Mouse (Mus musculus): ENCODE results near the gene Hopx. TPM values are rescaled to one million over a fixed set of nuclear protein-coding genes. Genes with fewer than 3 reads are reported as not detected.

Gene Hopx
- total and polyA plus RNA-seq, 3 experiments, result 26.8 to 43.4 TPM; not detected in 1

GRCm38 (mm10) chr5:77124817-77125283, 9.9 kb upstream of the Hopx start:
- Histone ChIP-seq H3K9ac (ENCODE audit: control insufficient read depth, low read depth, low read length, poor library complexity, severe bottlenecking) (peak overlapping the region; percentile 10), H3K36me3 (ENCODE audit: control insufficient read depth in 1 of 2, insufficient read depth in 2 of 2, low read length in 2 of 2) (peaks cover 0 to 30% of the 10 kb centered on the region in 2 experiments; a peak in 2 of 4 replicates), H3K4me3 (ENCODE audit: control insufficient read depth in 1 of 2, insufficient read depth in 1 of 2, low read depth in 2 of 2, low read length in 2 of 2) (peak overlapping the region in 1 of 2 experiments; percentile 15; a peak in 1 of 4 replicates), H3K9me3 (replicated peaks; ENCODE audit: insufficient read depth, low read length) (no peaks in the 10 kb centered on the region), H3K27me3 (ENCODE audit: control insufficient read depth in 1 of 2, insufficient read depth in 2 of 2, low read length in 2 of 2) (no peaks in the 10 kb centered on the region), H3K4me1 (ENCODE audit: control insufficient read depth in 1 of 2, insufficient read depth in 2 of 2, low read length in 2 of 2) (peaks cover 28 to 30% of the 10 kb centered on the region in 2 experiments), H3K79me2 (ENCODE audit: control insufficient read depth, insufficient read depth, low read length, poor library complexity) (no peaks in the 10 kb centered on the region), H3K27ac (ENCODE audit: control insufficient read depth, low read depth, low read length) (peak overlapping the region; percentile 86)
- peak; percentile 95 for DNase-seq (ENCODE audit: low read depth, low spot score)
- TF ChIP-seq EP300 (IDR thresholded peaks at IDR 0.05; ENCODE audit: low read depth in 1 of 2, low read length in 2 of 2) (peak; percentile 95 to 96), MYC (IDR thresholded peaks at IDR 0.05; ENCODE audit: low read depth, low read length) (peak; percentile 68; the same call in 1 of the 2 replicates), TBP (IDR thresholded peaks at IDR 0.05; ENCODE audit: low read depth, low read length) (no peak), ZMIZ1 (IDR thresholded peaks at IDR 0.05; ENCODE audit: low read depth, low read length) (no peak), HCFC1 (IDR thresholded peaks at IDR 0.05; ENCODE audit: low read depth, low read length) (peak; percentile 62), USF1 (IDR thresholded peaks at IDR 0.05; ENCODE audit: low read depth, low read length) (peak; percentile 39; the same call in 1 of the 2 replicates), GATA1 (IDR thresholded peaks at IDR 0.05; ENCODE audit: low read depth, low read length) (peak; percentile 94), GABPA (IDR thresholded peaks at IDR 0.05; ENCODE audit: low read depth, low read length) (no peak), BHLHE40 (IDR thresholded peaks at IDR 0.05; ENCODE audit: borderline replicate concordance, low read depth, low read length) (peak; percentile 61; the same call in 1 of the 2 replicates), KAT2A (conservative IDR thresholded peaks at IDR 0.05; ENCODE audit: low read depth, low read length) (peak; percentile 59), POLR2AphosphoS2 (IDR thresholded peaks at IDR 0.05; ENCODE audit: low read length) (peak; percentile 73; the same call in 1 of the 2 replicates), SMC3 (IDR thresholded peaks at IDR 0.05; ENCODE audit: low read depth, low read length) (no peak; the same call in 1 of the 2 replicates), UBTF (IDR thresholded peaks at IDR 0.05; ENCODE audit: borderline replicate concordance, insufficient read depth, low read depth, low read length) (no peak), POLR2A (IDR thresholded peaks at IDR 0.05; ENCODE audit: control insufficient read depth in 1 of 2, insufficient read depth in 1 of 2, low read depth in 1 of 2, low read length in 2 of 2, poor library complexity in 1 of 2) (no peak), TAL1 (IDR thresholded peaks at IDR 0.05; ENCODE audit: low read length) (peak; percentile 65), ZKSCAN1 (IDR thresholded peaks at IDR 0.05; ENCODE audit: low read depth, low read length) (peak; percentile 79; the same call in 1 of the 2 replicates), CHD1 (IDR thresholded peaks at IDR 0.05; ENCODE audit: low read depth, low read length) (0 out of 2 replicates have a peak, but pooled peaks have one; percentile 86), MAFK (IDR thresholded peaks at IDR 0.05; ENCODE audit: borderline replicate concordance, low read depth, low read length) (peak; percentile 86; the same call in 1 of the 2 replicates), ZC3H11A (IDR thresholded peaks at IDR 0.05; ENCODE audit: low read depth, low read length) (peak; percentile 32), RCOR1 (IDR thresholded peaks at IDR 0.05; ENCODE audit: low read depth, low read length) (peak; percentile 94), RAD21 (IDR thresholded peaks at IDR 0.05; ENCODE audit: low read depth, low read length) (no peak), ETS1 (IDR thresholded peaks at IDR 0.05; ENCODE audit: low read depth, low read length) (peak; percentile 100), ZNF384 (IDR thresholded peaks at IDR 0.05; ENCODE audit: low read depth, low read length) (peak; percentile 84), MXI1 (IDR thresholded peaks at IDR 0.05; ENCODE audit: low read depth, low read length) (peak; percentile 32; the same call in 1 of the 2 replicates), JUND (IDR thresholded peaks at IDR 0.05; ENCODE audit: low read depth, low read length) (no peak), SIN3A (IDR thresholded peaks at IDR 0.05; ENCODE audit: low read length) (peak; percentile 91), CTCF (IDR thresholded peaks at IDR 0.05 in 2 of 3, conservative IDR thresholded peaks at IDR 0.05 in 1 of 3; ENCODE audit: control insufficient read depth in 1 of 3, insufficient read depth in 1 of 3, low read depth in 2 of 3, low read length in 3 of 3, poor library complexity in 1 of 3, severe bottlenecking in 1 of 3) (no peak), USF2 (IDR thresholded peaks at IDR 0.05; ENCODE audit: borderline replicate concordance in 1 of 2, insufficient read depth in 1 of 2, low read depth in 1 of 2, low read length in 2 of 2) (no peak), NRF1 (IDR thresholded peaks at IDR 0.05; ENCODE audit: insufficient read depth, low read depth, low read length, poor library complexity, severe bottlenecking) (no peak), CHD2 (IDR thresholded peaks at IDR 0.05; ENCODE audit: low read length) (no peak; the same call in 1 of the 2 replicates), MEF2A (IDR thresholded peaks at IDR 0.05; ENCODE audit: extremely low read depth, insufficient replicate concordance, low read depth, low read length, poor library complexity, severe bottlenecking) (peak; percentile 57; the same call in 1 of the 2 replicates), MAZ (IDR thresholded peaks at IDR 0.05; ENCODE audit: low read depth, low read length) (no peak), E2F4 (IDR thresholded peaks at IDR 0.05; ENCODE audit: borderline replicate concordance, low read depth, low read length) (0 out of 2 replicates have a peak, but pooled peaks have one; percentile 30), MYB (IDR thresholded peaks at IDR 0.05; ENCODE audit: low read depth, low read length) (peak; percentile 87), NELFE (IDR thresholded peaks at IDR 0.05; ENCODE audit: low read depth, low read length) (no peak; the same call in 1 of the 2 replicates), TCF12 (IDR thresholded peaks at IDR 0.05; ENCODE audit: low read depth, low read length) (peak; percentile 92)
